Mouse (Mus musculus): ENCODE results near the gene Agbl1. TPM values are rescaled to one million over a fixed set of nuclear protein-coding genes. Genes with fewer than 3 reads are reported as not detected.

Gene Agbl1
- polyA plus RNA-seq, 1 experiment: not detected

DNA sequence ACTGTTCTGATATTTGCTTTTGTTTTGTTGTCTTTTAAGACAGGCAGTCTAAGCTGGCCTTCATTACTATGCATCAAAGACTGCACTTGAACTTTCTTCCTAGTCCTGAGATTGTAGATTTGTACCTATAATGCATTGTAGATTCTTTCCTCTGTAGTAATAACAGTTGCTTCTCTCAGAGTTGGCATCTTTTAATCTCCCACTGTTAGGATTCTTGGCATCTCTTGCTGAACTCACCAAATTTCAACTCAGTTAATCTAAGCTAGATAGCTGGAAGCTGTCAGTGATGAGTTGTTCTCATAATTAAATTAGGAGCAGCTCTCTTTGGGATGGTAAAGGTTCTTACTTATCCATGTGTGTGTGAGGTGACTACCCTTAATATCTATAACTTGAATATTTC lies 45.4 kb downstream of the Agbl1 start:
- no peak for TF ChIP-seq CTCF (IDR thresholded peaks at IDR 0.05; ENCODE audit: low read depth, low read length)
- no peak for TF ChIP-seq POLR2A (IDR thresholded peaks at IDR 0.05; ENCODE audit: borderline replicate concordance, low read depth, low read length)
- H3K27ac ChIP-seq (ENCODE audit: insufficient read depth, low read depth, low read length): no peak overlapping the region
- no peaks in the 10 kb centered on the region for H3K4me1 ChIP-seq (ENCODE audit: control insufficient read depth, insufficient read depth, low read length)
- no peak overlapping the region for H3K4me3 ChIP-seq (ENCODE audit: insufficient read depth, low read length)

DNA sequence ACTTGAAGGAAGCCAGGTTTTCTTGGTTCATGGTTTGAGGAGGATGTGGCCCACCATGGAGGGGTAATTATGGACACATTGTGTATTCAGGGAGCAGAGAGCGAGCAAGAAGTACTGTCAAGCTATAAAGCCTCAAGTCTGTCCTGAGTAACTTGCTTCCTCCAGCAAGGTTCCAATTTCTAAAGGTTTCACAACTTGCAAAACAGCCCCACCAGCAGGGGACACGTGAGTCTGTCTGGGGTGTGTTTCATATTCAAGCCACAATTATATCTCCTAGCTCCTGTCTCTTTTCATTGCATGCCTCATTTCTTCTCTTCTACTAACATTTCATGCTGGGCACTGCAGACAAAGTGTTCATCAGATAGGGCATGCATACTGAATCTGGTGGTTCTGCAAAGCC lies 53.1 kb downstream of the Agbl1 start:
- H3K27ac ChIP-seq (ENCODE audit: insufficient read depth, low read depth, low read length): no peak overlapping the region
- no peaks in the 10 kb centered on the region for H3K4me1 ChIP-seq (ENCODE audit: control insufficient read depth, insufficient read depth, low read length)
- no peak for TF ChIP-seq CTCF (IDR thresholded peaks at IDR 0.05; ENCODE audit: low read depth, low read length)
- no peak overlapping the region for H3K4me3 ChIP-seq (ENCODE audit: insufficient read depth, low read length)

DNA sequence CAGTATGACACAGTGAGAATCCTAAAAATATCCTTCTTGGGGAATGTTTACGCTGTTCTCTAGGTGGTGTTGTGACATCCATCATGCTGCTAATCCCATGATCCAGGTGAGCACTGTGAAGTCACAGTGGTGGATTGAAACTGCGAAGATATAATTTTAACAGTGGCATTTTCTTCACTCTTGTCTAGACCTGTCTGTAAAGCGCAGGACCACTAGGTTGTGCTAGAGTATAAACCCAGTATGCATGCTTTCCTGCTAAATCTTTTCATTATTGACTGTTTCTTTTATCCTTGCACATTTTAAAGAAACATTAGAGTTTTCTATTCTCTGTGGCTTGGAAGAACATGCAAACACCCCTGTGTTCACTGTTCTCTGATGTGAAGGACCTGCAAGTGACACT lies 57.8 kb downstream of the Agbl1 start:
- no peak for TF ChIP-seq CTCF (IDR thresholded peaks at IDR 0.05; ENCODE audit: low read depth, low read length)
- TF ChIP-seq POLR2A (IDR thresholded peaks at IDR 0.05; ENCODE audit: borderline replicate concordance, low read depth, low read length): no peak
- no peaks in the 10 kb centered on the region for H3K4me1 ChIP-seq (ENCODE audit: control insufficient read depth, insufficient read depth, low read length)

DNA sequence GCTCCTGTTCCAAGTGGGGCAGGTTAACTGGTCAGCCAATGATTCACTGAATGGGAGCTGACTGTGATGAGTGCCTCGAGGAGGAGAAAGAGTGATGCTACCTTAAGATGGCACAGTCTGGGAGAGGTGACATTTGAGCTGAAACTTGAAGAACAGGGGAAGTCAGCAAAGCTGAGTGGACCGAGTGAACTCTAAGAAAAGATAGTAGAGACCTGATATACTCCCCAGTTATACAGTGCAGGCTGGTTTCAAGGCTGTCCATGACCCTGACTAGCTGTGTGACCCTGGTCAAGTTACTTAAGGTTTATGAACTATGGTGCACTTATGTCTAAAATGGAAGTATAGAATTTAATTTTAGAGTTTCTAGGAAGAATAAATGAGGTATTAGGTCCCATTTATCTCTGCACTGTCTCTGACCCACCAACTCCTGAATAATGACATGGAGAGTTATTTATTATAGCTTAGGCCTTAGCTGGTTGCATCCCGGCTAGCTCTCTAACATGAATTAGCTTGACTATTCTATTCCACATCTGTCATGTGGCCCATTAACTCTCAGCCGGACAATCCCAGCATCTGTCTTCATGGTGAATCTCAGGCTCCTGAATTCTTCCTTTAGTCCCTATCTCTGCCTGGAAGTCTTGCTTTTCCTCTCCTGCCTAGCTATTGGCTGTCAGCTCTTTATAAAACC lies 92.3 kb downstream of the Agbl1 start:
- no peak overlapping the region for H3K27ac ChIP-seq (ENCODE audit: insufficient read depth, low read depth, low read length)
- no peak overlapping the region for H3K4me3 ChIP-seq (ENCODE audit: insufficient read depth, low read length)
- TF ChIP-seq CTCF (IDR thresholded peaks at IDR 0.05; ENCODE audit: low read depth, low read length) (no peak), POLR2A (IDR thresholded peaks at IDR 0.05; ENCODE audit: borderline replicate concordance, low read depth, low read length) (no peak)
- no peaks in the 10 kb centered on the region for H3K4me1 ChIP-seq (ENCODE audit: control insufficient read depth, insufficient read depth, low read length)

More for the DNA sequence above, 57.8 kb downstream of the Agbl1 start:
- H3K4me3 ChIP-seq (ENCODE audit: insufficient read depth, low read length): no peak overlapping the region
- no peak overlapping the region for H3K27ac ChIP-seq (ENCODE audit: insufficient read depth, low read depth, low read length)

DNA sequence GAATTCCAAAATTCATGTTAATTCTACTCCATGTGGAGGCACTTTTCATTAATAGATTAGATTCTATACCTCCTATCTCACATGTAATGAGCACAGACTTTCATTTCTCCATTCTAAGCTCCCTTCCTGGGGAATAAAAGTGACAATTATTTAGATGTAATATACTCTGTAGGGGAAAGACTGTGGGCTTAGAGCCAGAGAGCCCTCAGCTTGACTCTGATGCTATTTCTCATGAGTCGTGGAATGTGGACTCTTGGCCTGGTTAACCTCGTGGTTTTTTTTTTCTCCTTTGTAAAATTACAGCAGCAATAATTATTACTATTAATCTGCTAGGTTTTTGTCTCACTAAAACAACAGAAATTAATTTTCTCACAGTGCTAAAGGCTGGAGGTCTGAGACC lies 96.4 kb downstream of the Agbl1 start:
- no peaks in the 10 kb centered on the region for H3K4me1 ChIP-seq (ENCODE audit: control insufficient read depth, insufficient read depth, low read length)
- H3K27ac ChIP-seq (ENCODE audit: insufficient read depth, low read depth, low read length): no peak overlapping the region
- TF ChIP-seq POLR2A (IDR thresholded peaks at IDR 0.05; ENCODE audit: borderline replicate concordance, low read depth, low read length): no peak
- no peak for TF ChIP-seq CTCF (IDR thresholded peaks at IDR 0.05; ENCODE audit: low read depth, low read length)
- H3K4me3 ChIP-seq (ENCODE audit: insufficient read depth, low read length): no peak overlapping the region

DNA sequence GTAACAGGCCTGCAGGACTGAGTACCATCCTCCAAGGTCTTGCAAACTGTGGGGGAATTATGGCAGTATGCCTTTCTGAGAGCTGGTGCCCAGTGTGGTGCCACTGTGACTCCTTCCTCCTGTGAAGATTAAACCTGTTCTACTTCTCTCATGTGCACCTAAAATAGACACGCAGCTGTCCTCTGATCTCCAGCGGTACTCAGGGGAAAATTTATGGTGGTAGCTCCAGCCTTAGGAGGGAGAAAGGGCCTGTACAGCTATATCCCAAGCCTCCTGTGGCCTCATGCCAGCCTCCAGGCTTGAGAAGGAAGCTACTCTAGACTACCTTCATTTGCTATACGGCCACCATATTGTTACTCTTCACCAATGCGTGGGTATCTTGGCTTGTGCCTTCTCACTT lies 109.6 kb downstream of the Agbl1 start:
- no peak overlapping the region for H3K4me3 ChIP-seq (ENCODE audit: insufficient read depth, low read length)
- H3K27ac ChIP-seq (ENCODE audit: insufficient read depth, low read depth, low read length): no peak overlapping the region
- H3K4me1 ChIP-seq (ENCODE audit: control insufficient read depth, insufficient read depth, low read length): no peaks in the 10 kb centered on the region
- TF ChIP-seq POLR2A (IDR thresholded peaks at IDR 0.05; ENCODE audit: borderline replicate concordance, low read depth, low read length) (no peak), CTCF (IDR thresholded peaks at IDR 0.05; ENCODE audit: low read depth, low read length) (no peak)

DNA sequence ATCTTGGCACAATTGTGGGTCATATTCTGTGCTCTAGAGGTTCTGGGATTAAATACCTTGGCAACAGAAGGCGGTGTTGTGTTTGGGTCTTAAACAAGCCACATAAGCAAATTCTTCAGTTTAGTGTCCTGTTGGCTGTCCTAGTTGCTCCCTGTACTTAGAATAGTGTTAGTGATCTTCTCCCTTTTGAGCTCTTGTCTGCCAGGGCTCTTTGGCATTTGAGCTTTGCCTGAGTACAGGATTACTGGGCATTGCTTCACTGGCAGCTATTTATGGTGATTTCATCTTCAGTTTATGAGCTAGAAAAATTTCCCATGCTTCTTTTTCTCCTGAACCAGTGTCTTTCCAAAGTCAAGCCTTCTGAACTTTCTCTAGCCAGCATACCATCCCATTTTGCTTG lies 111.9 kb downstream of the Agbl1 start:
- no peak overlapping the region for H3K4me3 ChIP-seq (ENCODE audit: insufficient read depth, low read length)
- no peak overlapping the region for H3K27ac ChIP-seq (ENCODE audit: insufficient read depth, low read depth, low read length)
- TF ChIP-seq POLR2A (IDR thresholded peaks at IDR 0.05; ENCODE audit: borderline replicate concordance, low read depth, low read length): no peak
- TF ChIP-seq CTCF (IDR thresholded peaks at IDR 0.05; ENCODE audit: low read depth, low read length): no peak
- H3K4me1 ChIP-seq (ENCODE audit: control insufficient read depth, insufficient read depth, low read length): no peaks in the 10 kb centered on the region

DNA sequence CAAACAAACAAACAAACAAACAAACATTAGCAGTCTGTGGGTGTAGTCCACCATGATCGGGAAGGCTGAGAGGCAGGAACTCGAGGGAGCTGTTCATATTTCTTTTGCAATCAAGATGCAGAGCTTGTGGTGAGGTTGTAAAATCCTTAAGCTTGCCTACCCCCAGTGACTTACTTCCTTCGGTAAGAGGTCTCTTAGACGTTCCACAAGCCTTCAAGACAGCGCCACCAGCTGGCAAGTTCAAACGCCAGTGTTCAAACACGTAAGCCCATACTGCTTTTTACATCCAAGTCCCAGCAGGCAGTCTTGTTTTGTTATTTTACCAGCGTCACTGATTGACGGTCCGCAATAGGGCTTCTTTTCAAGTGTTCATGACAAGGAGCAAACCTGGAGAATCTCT lies 123.8 kb downstream of the Agbl1 start:
- Histone ChIP-seq H3K4me1 (ENCODE audit: control insufficient read depth, insufficient read depth, low read length) (no peaks in the 10 kb centered on the region), H3K4me3 (ENCODE audit: insufficient read depth, low read length) (no peak overlapping the region)
- no peak for TF ChIP-seq CTCF (IDR thresholded peaks at IDR 0.05; ENCODE audit: low read depth, low read length)
- TF ChIP-seq POLR2A (IDR thresholded peaks at IDR 0.05; ENCODE audit: borderline replicate concordance, low read depth, low read length): no peak

DNA sequence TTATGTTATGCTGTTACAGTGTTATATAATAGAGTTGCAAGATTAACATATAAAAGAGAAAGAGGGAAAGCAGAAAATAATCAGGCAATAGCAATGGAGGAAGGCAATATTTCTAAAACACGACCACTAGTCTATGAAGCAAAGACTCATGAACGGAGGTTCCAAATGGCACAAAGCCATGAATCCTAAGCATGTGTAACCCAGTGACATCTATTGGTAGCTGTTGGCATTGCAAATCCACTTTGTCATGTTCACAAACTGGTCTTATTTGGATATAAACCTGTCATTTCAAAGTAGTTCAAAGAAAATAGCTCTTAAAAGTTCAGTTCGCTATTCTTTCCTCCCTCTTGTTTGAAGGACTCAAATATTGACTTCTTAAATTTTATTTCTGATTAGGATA lies 124.8 kb downstream of the Agbl1 start:
- Histone ChIP-seq H3K4me3 (ENCODE audit: insufficient read depth, low read length) (no peak overlapping the region), H3K4me1 (ENCODE audit: control insufficient read depth, insufficient read depth, low read length) (no peaks in the 10 kb centered on the region), H3K27ac (ENCODE audit: insufficient read depth, low read depth, low read length) (no peak overlapping the region)
- TF ChIP-seq POLR2A (IDR thresholded peaks at IDR 0.05; ENCODE audit: borderline replicate concordance, low read depth, low read length): no peak
- TF ChIP-seq CTCF (IDR thresholded peaks at IDR 0.05; ENCODE audit: low read depth, low read length): no peak

More for the DNA sequence above, 123.8 kb downstream of the Agbl1 start:
- H3K27ac ChIP-seq (ENCODE audit: insufficient read depth, low read depth, low read length): no peak overlapping the region

DNA sequence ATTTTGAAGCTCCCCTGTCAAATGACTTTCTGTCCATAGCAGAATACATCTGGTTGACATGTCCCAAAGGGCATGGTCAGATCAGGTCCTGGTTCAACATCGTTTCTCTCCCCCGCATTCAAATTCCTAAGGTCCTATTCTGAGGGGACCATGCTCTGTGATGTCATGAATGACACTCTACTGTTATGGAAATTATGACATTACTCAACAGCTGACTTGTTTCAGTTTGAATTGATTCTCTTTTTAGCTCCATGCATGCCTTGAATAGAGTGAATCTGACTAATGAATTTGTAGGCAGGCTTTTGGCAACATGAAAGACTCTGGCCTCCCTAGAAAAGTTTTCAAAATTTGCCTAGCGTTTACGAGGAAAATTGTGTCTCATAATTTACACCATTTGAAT lies 141.6 kb downstream of the Agbl1 start:
- TF ChIP-seq CTCF (IDR thresholded peaks at IDR 0.05; ENCODE audit: low read depth, low read length): no peak
- TF ChIP-seq POLR2A (IDR thresholded peaks at IDR 0.05; ENCODE audit: borderline replicate concordance, low read depth, low read length): no peak
- no peak overlapping the region for H3K27ac ChIP-seq (ENCODE audit: insufficient read depth, low read depth, low read length)

DNA sequence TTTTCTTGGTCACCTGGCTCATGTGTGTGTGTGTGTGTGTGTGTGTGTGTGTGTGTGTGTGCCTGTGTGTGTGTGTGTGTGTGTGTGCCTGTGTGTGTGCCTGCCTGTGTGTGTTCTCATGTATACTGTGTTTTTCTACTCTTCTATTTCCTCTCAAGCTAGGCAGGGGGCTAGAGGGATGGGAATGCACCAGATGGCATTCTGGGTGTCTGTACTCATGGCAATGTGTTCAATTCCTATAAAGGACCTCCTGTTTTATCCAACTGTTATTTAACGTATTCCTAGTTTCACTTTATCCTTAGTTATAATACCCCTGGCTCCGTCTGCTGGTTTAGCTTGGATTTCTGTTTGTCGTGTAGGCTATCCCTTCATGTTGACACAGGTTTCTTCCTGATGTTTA lies 149.8 kb downstream of the Agbl1 start:
- TF ChIP-seq POLR2A (IDR thresholded peaks at IDR 0.05; ENCODE audit: borderline replicate concordance, low read depth, low read length) (no peak), CTCF (IDR thresholded peaks at IDR 0.05; ENCODE audit: low read depth, low read length) (no peak)

More for the DNA sequence above, 141.6 kb downstream of the Agbl1 start:
- H3K4me3 ChIP-seq (ENCODE audit: insufficient read depth, low read length): no peak overlapping the region
- H3K4me1 ChIP-seq (ENCODE audit: control insufficient read depth, insufficient read depth, low read length): no peaks in the 10 kb centered on the region

More for the DNA sequence above, 149.8 kb downstream of the Agbl1 start:
- Histone ChIP-seq H3K4me3 (ENCODE audit: insufficient read depth, low read length) (no peak overlapping the region), H3K27ac (ENCODE audit: insufficient read depth, low read depth, low read length) (no peak overlapping the region), H3K4me1 (ENCODE audit: control insufficient read depth, insufficient read depth, low read length) (no peaks in the 10 kb centered on the region)
